Mouse (Mus musculus) bone marrow macrophage, adult 2 months (primary cell): ENCODE results near the gene Ms4a10.

Source experiments
- CTCF ChIP-seq: IDR thresholded peaks from 2 replicates; pipeline ENCODE4 v1.5.1; 2012; ENCODE audit warnings: low read depth, mild to moderate bottlenecking, low read length, moderate library complexity
- POLR2A ChIP-seq: IDR thresholded peaks from 2 replicates; pipeline ENCODE4 v1.6.1; 2012; ENCODE audit warnings: mild to moderate bottlenecking, low read depth, low read length, borderline replicate concordance

DNA sequence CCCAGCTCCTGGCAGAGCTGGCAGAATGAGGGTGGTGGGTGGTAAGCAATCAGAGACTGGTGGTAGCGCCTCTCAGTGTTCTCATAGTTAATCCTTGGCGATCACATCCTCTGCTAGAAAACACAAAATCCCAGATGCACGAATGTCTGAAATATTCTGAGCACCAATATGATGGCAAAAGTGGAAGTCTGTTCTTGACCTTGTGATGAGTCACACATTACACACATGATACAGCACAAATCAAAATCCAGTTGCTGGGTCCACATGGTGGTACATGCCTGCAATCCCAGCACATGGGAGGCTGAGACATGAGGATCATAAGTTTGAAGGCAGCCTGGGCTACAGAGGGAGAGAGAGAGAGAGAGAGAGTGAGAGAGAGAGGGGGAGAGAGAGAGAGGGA is 53.4 kb downstream of the Ms4a10 start:
- TF ChIP-seq POLR2A (no peak), CTCF (no peak)
